Mouse (Mus musculus) heart, adult 2 months (tissue): ENCODE measurements around the gene Fdx1l.
"Not testable (repeated sequence)": the region's sequence is repeated elsewhere in the genome, so short reads cannot be mapped to it uniquely, and the experiment has no call there.

ENCODE experiments used
- CTCF ChIP-seq: fragments of 200-600 bp; IDR thresholded peaks from 2 replicates; pipeline ENCODE4 v1.8.1; 2022; ENCODE audit warnings: antibody characterized with exemption, mild to moderate bottlenecking, moderate library complexity
- EP300 ChIP-seq: fragments of 200-500 bp; IDR thresholded peaks from 2 replicates; pipeline ENCODE4 v1.6.1; 2011; ENCODE audit warnings: low read depth, low read length, control low read depth; ENCODE audit not compliant: insufficient read depth
- POLR2A ChIP-seq: fragments of 200-500 bp; IDR thresholded peaks from 2 replicates; pipeline ENCODE4 v1.6.1; 2011; ENCODE audit warnings: mild to moderate bottlenecking, low read depth, low read length, control low read depth; ENCODE audit not compliant: insufficient read depth

DNA sequence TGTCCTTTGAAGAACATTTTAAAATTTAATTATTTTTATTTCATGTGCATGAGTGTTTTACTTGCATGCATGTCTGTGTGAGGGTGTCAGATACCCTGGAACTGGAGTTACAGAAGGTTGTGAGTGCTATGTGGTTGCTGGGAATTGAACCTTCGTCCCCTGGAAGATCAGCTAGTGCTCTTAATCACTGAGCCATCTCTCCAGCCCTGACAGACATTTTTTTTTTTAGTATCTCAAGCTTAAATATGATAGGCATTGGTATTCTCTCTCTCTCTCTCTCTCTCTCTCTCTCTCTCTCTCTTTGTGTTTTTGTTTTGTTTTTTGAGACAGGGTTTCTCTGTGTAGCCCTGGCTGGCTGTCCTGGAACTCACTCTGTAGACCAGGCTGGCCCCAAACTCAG lies 28.6 kb downstream of the Fdx1l start:
- not testable (repeated sequence) for TF ChIP-seq CTCF, EP300, POLR2A
